Mouse (Mus musculus) megakaryocyte, adult 5-6 weeks (primary cell): ENCODE data around the gene Carns1. TPM values are rescaled to one million over a fixed set of nuclear protein-coding genes. Genes with fewer than 3 reads are reported as not detected.

Experiments used
- ATAC-seq: 2 replicates; pipeline ENCODE4 v1.8.0; 2016; ENCODE audit warnings: mild to moderate bottlenecking, inconsistent platforms; ENCODE audit not compliant: poor library complexity, severe bottlenecking
- total RNA-seq, 2 experiments: library from RNA; stranded (forward) in 1 of 2; stranded (reverse) in 1 of 2; fragments of 153-499, 151-499 nt in 1 of 2; fragments of 221-1000, 200-1000 nt in 1 of 2; gene quantifications; 2 replicates each; pipeline versions ENCODE4 v1.2.3 to v1.2.4; 2015 to 2017

Gene Carns1
- total RNA-seq (2015) (3.9 and 4.7 TPM in 2 replicates), total RNA-seq (2017) (1.3 and 2.0 TPM in 2 replicates)

DNA sequence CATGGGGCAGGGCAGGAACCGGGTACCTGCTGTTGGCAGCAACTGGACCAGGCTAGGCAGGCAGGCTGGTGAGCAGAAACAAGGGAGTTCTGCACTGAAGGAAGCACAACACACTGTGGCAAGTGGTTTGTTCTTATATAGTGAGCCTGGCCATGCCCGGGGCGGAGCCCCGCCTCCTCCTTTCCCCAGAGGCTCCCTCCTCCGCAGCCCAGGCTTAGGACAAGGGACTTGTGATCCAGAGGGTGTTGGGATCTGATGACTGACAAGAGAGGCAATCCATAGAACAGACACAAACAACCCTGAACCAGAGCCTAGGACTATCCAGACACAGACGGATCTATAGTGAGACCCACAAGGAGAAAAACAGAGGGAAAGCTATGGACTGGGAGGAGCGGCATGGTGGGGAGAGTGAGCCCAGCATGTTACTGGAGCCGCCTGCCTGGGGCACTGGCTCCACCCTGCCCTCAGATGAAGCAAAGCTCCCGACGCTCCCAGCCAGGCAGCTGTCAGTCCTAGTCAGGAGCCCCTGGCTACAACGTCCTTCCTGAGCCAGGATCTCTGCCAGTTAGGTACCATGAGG is at the start of gene Carns1:
Gene Carns1, minus strand, starts transcription at position 112 of the 580 bp plus-strand sequence.
- no peak for ATAC-seq

DNA sequence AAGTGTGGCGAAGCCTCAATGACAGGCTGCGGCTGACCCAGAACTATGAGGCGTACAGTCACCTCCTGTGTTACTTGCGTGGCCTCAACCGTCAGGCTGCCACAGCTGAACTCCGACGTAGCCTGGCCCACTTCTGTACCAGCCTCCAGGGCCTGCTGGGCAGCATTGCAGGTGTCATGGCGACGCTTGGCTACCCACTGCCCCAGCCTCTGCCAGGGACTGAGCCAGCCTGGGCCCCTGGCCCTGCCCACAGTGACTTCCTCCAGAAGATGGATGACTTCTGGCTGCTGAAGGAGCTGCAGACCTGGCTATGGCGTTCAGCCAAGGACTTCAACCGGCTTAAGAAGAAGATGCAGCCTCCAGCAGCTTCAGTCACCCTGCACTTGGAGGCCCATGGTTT is 46.9 kb upstream of the Carns1 start:
- peak; percentile 61 for ATAC-seq

DNA sequence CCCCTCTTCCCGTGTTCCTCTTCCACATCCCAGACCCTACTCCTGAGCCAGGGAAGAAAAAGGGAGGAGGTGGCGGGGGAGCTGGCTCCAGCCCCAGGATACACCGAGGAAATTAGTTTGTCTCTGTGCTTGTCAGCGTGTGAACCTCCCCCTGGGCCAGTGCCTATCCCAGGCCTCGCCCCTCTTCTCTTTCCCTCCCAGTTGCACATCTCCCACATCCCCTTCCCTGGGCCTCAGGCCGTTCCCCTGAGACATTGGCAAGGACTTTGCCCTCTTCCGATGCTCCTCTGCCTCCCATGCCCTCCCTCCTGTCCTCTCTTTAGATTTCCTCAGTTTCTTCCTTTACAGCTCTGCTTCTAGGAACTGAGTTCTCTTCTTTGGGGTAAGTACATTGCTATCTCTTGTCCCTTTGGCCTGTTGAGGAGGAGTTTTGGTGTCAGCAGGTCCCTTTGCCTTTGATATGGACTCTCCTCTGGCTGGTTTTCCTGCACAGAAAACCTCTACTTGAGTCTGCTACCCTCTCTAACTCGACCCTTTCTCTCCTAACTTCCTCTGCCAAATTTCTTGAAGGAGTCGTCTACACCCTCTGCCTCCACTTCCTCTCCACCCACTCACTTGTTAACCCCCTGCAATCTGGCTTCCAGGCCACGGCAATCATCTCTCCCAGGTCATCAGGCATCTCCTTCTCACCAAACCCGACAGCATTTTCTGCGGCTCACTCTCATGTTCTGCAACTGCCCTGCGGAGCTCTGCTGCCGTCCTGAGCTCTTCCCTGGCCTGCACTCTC is 45.9 kb upstream of the Carns1 start:
- ATAC-seq, result peak; percentile 50

DNA sequence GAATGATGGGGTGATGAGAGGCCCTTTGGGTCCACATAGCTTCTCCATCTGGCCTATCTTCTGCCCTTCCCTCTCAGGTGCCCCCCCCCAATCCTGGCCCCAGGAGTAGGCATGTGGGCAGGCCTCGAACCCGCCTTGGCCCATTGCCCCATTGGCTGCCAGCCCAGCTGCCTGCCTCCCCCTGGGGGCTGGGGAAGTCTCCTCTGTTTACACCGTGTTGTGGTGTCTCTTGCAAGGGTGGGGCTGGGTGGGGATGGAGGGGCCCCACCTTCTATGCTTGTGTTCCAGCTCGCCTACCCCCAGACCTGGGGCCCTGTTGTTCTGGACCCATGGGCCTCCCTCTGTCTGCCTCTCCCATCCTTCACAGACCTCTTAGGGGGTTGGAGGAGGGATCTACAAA is 45.1 kb upstream of the Carns1 start:
- ATAC-seq, result no peak

GRCm38 (mm10) chr19:4219943-4220342 is 44.7 kb upstream of the Carns1 start:
- no peak for ATAC-seq

- no peak for ATAC-seq
These were observed 43.5 kb upstream of the Carns1 start for GRCm38 (mm10) chr19:4218784-4219183.

DNA sequence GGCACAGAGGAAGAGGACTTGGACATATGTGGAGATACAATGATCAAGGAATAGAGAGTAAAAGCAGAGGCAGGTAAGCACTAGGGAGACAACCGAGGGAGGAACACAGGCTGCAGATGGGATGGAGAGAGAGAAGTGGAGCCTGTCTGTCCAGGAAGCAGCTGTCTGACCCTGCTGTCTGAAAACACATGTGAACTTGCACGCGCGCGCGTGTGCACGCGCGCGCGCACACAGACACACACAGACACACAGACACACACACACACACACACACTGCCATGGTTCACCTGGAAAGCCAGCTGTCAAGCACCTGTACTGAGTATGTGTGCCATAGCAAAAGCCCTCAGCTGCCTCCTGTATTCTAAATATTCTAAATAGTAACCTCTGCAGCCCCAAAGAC is 43.0 kb upstream of the Carns1 start:
- ATAC-seq, result no peak

DNA sequence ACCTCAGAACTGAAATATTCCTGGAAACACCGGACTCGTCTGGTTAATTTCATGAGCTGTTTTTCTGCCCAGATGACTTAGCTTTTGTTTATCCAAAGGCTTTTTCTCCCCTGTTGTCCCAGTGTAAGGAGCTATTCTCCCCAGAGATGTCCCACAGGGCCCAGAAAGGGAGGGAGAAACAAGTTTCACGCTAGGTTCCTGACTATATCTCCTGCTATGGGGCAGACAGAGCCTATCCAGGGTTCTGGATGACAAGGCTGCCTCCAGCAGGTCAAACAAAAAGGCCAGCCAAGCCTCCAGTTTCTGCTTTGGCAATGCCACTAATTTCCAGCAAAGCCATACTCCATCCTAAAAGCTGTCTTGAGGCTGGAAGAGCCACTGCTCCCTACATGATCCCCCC is 42.6 kb upstream of the Carns1 start:
- no peak for ATAC-seq

GRCm38 (mm10) chr19:4217140-4217539 is 41.9 kb upstream of the Carns1 start:
- no peak for ATAC-seq

DNA sequence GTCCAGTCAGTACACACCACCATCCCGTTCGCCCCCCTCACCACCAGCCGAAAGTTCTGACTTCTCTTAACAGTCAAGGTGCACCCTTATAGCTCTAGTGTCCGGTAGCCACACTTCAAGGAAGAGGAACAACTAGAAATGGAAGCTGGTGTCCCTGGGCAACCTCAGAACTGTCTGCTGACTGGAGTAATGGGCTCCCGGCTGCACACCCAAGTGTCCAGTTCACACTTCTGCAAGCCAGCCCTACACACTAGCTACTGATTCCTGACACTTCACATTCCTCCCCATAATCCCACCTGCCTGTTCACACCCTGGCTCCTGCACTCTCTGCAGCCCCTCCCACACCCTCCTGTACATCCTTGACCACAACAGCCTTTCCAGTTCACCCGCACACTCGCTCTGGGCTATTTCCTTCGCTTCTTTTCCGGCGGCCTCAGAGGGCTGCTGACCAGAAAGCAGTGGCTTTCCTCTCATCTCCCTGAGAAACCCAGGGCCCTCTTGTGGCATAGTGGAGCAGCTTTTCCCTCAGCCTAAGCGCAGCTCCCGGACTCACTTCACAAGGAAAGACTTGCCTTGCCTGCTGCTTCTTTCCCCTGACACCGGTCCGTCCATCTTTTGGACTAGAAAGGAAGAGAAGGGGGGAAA is 40.9 kb upstream of the Carns1 start:
- peak; percentile 30; the same call in 1 of the 2 replicates for ATAC-seq

DNA sequence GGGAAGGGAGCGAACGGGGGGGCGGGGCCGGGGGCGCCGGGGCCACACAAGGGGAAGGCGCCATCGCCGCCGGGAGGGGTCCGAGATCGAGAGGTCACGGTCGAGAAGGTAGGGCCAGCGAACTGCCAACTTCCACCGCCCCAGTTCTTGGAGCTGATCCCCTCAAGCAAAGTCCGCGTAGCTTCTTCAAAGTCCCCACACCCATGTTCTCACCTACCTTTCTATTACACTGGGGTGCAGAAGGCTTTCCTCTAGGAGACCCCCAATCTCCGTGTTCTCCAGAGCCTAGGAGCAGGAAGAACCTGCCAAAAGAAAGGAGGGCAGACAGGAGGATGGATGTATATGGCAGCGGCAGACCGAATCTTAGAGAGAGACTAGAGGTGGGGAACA is 40.2 kb upstream of the Carns1 start:
- ATAC-seq, result no peak

DNA sequence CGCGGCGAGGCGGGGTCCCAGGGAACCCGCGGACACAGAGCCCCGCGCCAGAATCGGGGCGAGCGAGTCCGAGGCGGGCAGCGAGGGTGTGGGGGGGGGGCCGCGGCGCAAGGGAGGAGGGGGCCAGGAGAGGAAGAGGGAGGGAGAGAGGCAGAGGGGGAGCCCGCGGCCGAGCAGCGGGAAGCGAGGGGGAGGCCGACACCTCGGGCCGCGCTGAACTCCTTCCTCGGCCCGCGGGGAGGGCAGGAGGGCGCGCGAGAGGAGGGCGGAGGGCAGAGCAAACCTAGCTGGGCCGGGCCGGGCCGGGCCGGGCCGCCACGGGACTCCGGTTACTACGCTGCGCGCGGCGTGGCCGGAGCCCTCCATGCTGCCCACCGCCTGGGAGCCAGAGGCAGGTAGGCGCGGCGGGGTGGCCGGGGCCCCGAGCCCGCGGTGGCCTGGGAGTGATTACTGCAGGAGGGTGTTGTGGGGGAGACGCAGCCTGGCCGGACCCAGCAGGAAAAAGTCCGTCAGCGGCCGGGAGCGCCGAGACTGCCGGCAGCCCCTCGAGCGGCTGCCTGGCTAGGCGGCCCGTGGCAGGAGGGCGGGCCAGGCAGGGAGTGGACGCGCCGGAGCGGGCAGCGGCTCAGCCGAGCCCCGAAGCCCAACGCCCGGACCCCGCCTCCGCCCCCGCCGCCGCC is 39.6 kb upstream of the Carns1 start:
- peak; percentile 51 for ATAC-seq

DNA sequence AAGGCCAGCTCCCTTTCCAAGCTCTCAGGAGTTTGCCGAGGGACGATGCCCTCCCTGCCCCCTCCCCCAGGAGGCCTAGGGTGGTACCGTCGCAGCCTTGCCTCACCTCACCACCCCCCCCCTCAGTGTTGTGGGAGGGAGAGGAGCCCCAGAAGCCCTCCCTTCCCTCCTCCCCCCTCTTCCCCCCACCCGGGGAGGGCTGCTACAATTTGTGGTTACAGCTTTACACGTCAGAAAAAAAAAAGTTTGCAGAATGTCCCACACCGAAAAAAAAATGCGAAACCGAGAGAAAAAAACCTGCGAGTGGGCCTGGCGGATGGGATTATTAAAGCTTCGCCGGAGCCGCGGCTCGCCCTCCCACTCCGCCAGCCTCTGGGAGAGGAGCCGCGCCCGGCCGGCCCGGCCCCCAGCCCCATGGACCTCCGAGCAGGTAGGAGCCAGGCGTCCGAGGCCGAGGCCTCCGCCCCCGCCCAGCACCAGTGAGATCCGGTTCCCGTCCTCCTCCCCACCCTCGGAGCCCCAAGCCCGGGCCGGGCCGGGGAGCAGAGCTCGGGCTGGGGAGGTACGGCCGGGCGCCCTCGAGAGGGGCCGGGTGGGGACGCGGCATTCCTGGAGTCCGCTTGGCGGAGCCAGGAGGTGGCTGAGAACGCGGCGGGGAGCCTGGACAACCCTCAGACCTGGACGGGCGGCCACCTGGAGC is 38.9 kb upstream of the Carns1 start, which contains the start of the genes Clcf1 and AC109138.7:
Gene Clcf1, plus strand, starts transcription at position 168 of the 700 bp plus-strand sequence.
Gene AC109138.7, plus strand, starts transcription at position 287 of the 700 bp plus-strand sequence.
- ATAC-seq, result peak; percentile 37

DNA sequence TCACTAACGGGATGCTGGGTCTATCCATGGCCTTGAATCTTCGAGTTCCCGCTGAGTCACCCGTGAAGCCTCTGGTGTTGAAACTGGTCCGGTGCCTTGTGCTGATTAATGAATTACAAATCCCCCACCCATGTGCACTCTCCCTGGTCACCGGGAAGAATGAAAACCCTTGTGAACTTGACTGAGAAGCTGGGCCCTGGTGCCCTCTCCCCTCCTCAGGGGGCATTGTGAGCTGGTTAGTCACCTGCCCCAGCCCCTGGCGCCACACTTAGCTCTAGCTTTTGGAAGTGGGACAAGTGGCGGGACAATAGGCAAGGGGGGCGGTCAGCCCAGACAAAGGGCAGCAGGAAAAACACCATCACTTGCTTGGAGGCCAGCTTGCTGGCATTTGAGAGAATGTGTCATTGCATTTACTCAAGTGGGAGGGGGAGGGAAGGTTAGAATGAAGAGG is 38.3 kb upstream of the Carns1 start:
- peak; percentile 33 for ATAC-seq

GRCm38 (mm10) chr19:4211891-4212588 is 36.8 kb upstream of the Carns1 start:
- no peak for ATAC-seq

DNA sequence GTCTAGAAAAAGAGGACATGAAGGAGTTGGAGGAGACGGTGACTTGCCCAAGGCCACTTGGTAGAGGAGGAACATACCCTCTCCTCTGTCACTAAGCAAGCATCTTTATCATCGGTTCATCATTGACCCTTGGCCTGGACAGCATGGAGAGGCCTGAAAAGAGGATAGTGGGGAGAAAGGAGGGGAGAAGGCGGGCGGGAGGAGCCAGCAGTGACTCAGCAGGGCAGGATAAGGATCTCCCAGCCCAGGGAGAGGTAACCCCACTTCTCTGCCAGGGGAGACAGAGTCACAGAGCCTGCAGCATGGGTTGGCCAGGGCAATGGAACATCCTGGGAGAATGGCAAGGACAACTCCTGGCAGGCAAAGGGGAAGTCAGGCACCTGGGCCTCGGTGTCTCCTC is 33.3 kb upstream of the Carns1 start:
- no peak for ATAC-seq

DNA sequence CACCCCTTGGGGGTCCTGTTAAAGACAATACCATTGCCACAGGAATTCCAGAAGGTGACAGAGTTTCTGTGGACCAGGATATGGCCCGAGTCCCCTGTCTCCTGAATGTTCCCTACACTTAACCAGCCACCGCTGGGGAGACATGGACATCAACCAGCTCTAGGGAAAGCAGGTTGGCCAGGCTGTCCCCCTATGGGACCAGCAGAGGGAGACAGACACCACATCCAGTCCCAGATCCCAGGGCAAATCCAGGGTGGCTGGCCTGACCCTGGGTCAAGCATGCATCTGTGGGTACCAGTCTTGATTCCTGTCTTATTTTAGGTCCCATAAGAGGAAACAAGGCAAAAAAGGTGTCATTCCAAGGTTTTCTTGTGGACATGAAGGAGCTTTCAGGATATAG is 31.7 kb upstream of the Carns1 start:
- ATAC-seq, result peak; percentile 86

- no peak for ATAC-seq
These were observed 29.6 kb upstream of the Carns1 start for GRCm38 (mm10) chr19:4204889-4205288.

- ATAC-seq, result peak; percentile 36
These were observed 28.5 kb upstream of the Carns1 start for GRCm38 (mm10) chr19:4203604-4204326.
